Mouse (Mus musculus) layer of hippocampus, postnatal 14 days (tissue): ENCODE results near the gene Nop16. TPM values are rescaled to one million over a fixed set of nuclear protein-coding genes. Genes with fewer than 3 reads are reported as not detected.

Source experiments
- DNase-seq, 2 experiments: peaks; one replicate each; pipeline ENCODE4 v3.0.0; 2021 to 2022; ENCODE audit warnings: low spot score in 2 of 2, mixed read lengths in 1 of 2
- total RNA-seq, 2 experiments: library from RNA; stranded (reverse); gene quantifications; 2 replicates each; pipeline ENCODE4 v1.2.3; 2021

Gene Nop16
- total RNA-seq, 2 experiments from 2014 or later = 25.9 to 26.9 TPM

DNA sequence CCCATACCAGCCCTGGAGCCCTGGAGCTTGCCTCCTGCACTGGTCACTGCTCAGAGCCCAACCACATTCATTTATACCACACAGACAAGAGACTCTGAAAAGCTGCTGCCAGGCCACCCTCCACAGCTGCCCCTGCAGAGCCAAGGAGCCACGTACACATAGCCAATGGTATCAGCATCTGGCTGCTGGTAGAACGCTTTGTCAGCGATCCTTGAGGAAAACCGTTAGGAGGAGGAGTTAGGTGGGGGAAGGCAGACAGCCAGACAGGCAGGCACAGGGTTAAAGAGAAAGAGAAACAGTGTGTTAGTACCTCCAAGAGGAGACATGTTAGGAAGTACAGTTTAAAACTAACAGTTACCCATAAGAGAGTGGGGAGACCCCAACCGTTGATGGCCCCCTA is 7.0 kb upstream of the Nop16 start:
- DNase-seq = no peak

GRCm38 (mm10) chr13:54596107-54596690 is 6.3 kb upstream of the Nop16 start:
- no peak for DNase-seq

GRCm38 (mm10) chr13:54593617-54594016 is 3.7 kb upstream of the Nop16 start:
- no peak for DNase-seq

GRCm38 (mm10) chr13:54591776-54592356 is 2.0 kb upstream of the Nop16 start:
- no peak for DNase-seq

DNA sequence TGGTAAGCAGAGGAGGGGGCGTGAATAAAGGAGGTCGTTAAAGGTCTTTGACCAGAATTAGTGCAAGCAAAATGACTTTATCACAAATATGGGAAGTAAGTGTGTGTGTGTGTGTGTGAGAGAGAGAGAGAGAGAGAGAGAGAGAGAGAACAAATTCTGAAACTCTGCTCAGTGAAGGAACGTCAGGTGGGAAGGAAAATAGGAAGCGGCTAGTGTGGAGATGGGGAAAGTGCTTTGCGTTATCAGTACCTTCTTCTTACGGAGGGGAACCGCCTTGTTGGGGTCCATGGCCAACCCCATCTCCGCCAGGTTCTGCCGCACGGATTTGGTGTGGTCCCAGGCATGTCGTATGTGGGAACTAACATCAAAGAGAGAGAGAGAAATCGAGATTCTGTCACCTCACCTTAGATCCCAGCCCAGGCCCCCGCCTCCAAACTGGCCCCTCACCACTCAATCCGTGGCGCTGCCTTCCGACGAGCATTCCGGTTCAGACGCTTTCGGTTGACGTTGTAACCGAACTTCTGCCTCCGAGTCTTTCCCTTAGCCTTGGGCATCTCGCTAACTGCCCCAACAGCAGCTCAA is 385 bp downstream of the Nop16 start:
- DNase-seq = no peak

- no peak for DNase-seq
Measured at GRCm38 (mm10) chr13:54585831-54586230, 4.1 kb downstream of the Nop16 start.

DNA sequence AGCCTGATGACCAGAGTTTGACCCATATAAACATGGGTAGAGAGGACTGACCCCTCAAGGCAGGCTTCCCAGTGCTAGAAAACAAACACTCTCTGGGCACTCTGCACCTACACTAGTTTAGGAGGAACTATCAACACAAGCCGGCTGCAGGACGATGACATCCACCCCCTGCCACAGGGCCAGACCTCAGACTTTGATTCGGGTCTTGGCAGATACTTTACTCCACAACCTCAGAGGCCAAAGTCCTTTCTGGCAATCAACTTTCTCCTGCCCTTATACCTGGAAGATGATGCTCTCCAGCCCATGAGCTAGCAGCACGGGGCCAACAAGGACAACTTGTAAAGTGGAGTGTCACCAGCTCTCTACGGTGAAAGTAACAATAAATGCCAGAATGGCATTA is 7.0 kb downstream of the Nop16 start:
- no peak for DNase-seq

DNA sequence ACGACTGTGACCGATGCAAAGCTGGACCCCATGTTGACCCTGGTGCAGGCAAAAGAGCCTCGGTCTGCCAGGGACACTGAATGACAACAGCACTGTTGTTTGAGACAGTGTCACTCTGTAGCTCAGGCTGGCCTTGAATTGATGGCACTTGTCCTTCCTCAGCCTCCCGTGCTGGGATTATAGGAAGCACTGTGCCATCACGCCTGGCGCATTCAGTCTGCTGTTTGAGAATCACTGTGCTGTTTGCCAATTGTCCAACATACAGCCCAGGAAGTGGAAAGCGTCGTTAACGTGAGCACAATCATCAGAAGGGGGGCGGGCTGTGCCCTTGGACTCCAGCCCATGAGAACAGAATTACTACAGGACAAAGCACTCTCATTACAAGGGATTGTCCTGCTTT is 7.8 kb downstream of the Nop16 start:
- DNase-seq = no peak

GRCm38 (mm10) chr13:54581385-54581784 is 8.5 kb downstream of the Nop16 start:
- DNase-seq = no peak

DNA sequence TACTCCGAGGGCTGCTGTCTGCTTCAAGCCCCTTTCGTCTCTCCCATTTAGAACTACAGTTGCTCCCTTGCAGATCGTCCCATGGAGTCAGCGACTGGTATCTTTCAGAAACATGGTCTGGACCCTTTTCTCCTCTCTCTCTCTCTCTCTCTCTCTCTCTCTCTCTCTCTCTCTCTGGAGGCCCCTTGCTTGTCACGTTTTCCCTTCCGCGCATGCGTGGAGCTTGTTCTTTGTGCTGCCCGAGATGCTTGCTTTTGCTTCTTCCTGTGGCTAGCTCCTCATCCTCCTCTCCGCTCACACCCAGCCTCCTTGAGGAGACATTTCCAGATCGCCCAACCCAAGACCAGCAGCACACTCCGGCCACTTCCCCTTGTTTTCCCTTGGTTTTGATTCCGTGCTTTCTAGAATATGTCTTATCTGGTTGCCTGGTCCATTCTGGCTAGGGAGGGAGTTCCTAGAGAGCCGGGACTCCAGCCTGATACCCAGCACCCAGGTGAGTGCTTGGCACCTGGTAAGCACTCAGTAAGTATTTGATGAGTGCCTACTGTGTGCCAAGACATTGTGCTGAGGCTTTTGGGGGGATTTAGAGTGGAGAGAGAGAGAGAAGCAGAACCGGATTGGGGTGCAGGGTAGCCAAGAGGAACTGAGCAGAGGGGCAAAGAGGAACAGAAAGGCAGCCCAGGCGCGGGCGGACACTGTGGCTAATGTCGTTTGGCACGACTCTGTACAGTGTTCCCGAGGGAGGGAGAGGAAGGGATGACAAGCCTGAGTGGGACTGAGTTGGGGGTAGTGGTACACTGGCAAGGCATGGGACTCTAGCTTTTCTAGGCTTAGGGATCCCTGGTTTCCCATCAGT is 12.0 kb downstream of the Nop16 start:
- no peak for DNase-seq

- no peak for DNase-seq
Measured at GRCm38 (mm10) chr13:54575489-54575888, 14.4 kb downstream of the Nop16 start.

- peak; percentile 67 to 78 for DNase-seq
Measured at GRCm38 (mm10) chr13:54574854-54575481, 14.9 kb downstream of the Nop16 start, which contains the start of gene Arl10. Gene Arl10, plus strand, starts transcription at chr13:54575015.

GRCm38 (mm10) chr13:54572621-54573020 is 17.3 kb downstream of the Nop16 start:
- no peak for DNase-seq

GRCm38 (mm10) chr13:54571637-54572036 is 18.3 kb downstream of the Nop16 start:
- DNase-seq = no peak

DNA sequence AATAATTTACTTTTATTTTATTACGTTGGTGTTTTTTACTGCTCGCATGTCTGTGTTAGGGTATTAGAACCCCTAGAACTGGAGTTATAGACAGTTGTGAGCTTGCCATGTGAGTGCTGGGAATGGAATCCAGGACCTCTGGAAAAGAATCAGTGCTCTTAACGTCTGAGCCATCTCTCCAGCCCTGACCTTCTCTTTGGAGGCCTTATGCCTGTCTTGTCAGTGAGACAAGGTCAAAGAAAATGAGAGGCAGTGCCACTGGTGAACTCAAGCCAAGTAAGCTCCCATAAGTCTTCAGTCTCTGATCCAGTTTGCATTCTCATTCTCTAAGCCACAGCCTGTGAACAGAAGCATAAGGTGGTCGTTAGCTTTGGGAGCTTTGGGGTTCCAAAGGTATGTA is 19.2 kb downstream of the Nop16 start:
- no peak for DNase-seq

DNA sequence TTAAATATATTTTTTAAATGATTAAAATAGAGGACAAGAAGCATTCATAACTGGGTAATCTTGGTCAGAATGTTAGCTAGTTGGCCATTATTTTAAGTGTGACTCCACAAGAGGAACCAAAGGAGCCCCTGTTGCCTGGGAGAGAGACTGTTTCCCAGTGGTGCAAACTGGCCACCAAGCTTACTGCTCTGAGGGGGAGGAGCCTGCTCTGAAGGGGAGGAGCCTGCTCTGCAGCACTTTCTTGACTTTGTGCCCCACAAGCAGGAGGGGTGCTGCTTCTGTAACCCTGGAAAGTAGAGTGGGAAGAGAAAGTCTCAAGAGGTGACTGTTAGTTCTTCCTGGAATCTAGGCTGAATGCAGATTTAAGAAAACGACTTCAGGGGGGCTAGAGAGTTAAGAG is 20.6 kb downstream of the Nop16 start:
- DNase-seq = no peak

DNA sequence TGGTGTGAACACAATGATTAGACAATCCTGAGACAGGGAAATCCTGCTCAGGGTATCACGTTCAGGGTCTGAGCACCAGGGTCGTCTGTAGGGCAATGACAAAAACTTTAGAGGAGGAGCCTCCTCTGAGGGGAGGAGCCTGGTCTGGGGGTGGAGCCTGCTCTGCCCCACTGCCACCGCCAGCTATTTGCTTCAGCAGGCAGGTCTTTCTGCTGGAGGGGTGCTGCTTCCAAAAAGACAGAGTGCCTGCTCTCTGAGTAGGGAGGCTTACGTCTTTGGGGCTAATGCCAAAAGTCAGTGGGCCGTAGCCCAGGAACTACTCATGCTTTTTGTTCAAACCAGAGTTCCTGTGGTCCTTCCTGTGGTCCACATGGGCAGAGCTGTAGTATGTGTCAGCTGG is 21.5 kb downstream of the Nop16 start:
- no peak for DNase-seq

GRCm38 (mm10) chr13:54565594-54566345 is 24.1 kb downstream of the Nop16 start:
- DNase-seq = peak in 1 of 2 experiments; percentile 58

GRCm38 (mm10) chr13:54565201-54565581 is 24.7 kb downstream of the Nop16 start, which contains the start of gene 4833439L19Rik:
Gene 4833439L19Rik, minus strand, starts transcription at chr13:54565435.
- peak; percentile 86 to 94 for DNase-seq
